8 mouse cellular contexts compared by ENCODE assay signal in the genomic region with DNA sequence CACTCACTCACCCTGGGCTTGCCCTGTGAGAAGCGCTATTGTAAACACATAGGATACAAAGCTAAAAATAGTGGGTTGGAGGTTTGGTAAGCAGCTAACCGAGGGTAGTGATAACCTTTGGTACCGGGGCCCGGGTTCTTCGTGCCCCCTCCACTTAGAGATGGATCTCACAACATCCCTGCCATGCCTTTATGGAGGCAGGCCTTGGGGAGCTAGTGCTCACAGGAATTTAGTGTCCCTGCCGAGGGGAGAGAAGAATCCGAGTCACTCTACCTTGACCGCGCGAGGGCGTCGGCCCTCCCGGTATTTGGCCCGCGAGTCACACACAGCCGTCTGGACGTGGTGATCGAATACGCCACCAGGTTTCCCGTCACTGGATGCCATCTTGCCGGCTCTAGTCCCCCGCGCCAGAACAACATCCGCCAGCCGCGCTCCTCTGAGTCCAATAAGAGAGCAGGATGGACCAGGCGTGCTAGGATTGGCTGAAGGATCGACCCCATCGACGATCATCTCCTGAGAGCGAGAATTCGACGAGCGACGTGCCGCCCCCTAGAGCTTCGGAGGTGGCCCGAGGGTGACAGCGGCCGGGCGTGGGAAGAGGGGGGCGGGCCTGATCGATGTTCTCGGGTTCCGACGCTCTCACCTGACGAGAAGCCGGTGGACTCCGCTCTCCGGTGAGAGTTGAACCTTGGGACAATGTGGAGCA. TPM values are rescaled to one million over a fixed set of nuclear protein-coding genes. Genes with fewer than 3 reads are reported as not detected.
A peak's percentile ranks its signal among the peaks of the same experiment; 100 is the strongest.
DNase-seq lines count a peak whose midpoint lies in the region; ATAC-seq and TF ChIP-seq lines count a peak whose summit lies in the region.

A gene (plus strand): TSS at position 374 of the 706 bp plus-strand sequence.

- peaks cover 3 to 7% of the 10 kb centered on the region in 2 experiments; a peak in 2 of 4 replicates for H3K36me3 ChIP-seq in MEL (ENCODE audit: control insufficient read depth in 1 of 2, insufficient read depth in 2 of 2, low read length in 2 of 2)
- H3K36me3 ChIP-seq in forebrain, postnatal 0 days (ENCODE audit: insufficient read depth) = peaks cover 14% of the 10 kb centered on the region
- peaks cover 19% of the 10 kb centered on the region for H3K36me3 ChIP-seq in lung, embryonic 15.5 days

- peak in 1 of 2 experiments; percentile 81; a peak in 2 of 4 replicates for TF ChIP-seq POLR2A in MEL (IDR thresholded peaks at IDR 0.05; ENCODE audit: control insufficient read depth in 1 of 2, insufficient read depth in 1 of 2, low read depth in 1 of 2, low read length in 2 of 2, poor library complexity in 1 of 2)
- peak; percentile 37; the same call in 1 of the 2 replicates for TF ChIP-seq POLR2A in cerebellum, adult 2 months (IDR thresholded peaks at IDR 0.05; ENCODE audit: borderline replicate concordance, insufficient read depth, low read length)

- H3K4me1 ChIP-seq in MEL (ENCODE audit: control insufficient read depth in 1 of 2, insufficient read depth in 2 of 2, low read length in 2 of 2) = peaks cover 2 to 4% of the 10 kb centered on the region in 2 experiments; a peak in 2 of 4 replicates
- H3K4me1 ChIP-seq in cerebellum, adult 2 months (ENCODE audit: control insufficient read depth, insufficient read depth, low read length) = 0 out of 2 replicates have a peak, but pooled peaks cover 3% of the 10 kb centered on the region
- peaks cover 12% of the 10 kb centered on the region; the same call in 1 of the 2 replicates for H3K4me1 ChIP-seq in forebrain, postnatal 0 days (ENCODE audit: insufficient read depth)
- H3K4me1 ChIP-seq in lung, embryonic 15.5 days = peaks cover 13% of the 10 kb centered on the region

- peak within 1 kb of the TSS; percentile 32; the same call in 1 of the 2 replicates for H3K27ac ChIP-seq in MEL (ENCODE audit: control insufficient read depth, low read depth, low read length)
- peak within 1 kb of the TSS; percentile 72 for H3K27ac ChIP-seq in cerebellum, adult 2 months (ENCODE audit: insufficient read depth, low read length)
- H3K27ac ChIP-seq in forebrain, postnatal 0 days (ENCODE audit: low read depth, low read length) = peak within 1 kb of the TSS; percentile 80
- peak within 1 kb of the TSS; percentile 74 for H3K27ac ChIP-seq in lung, embryonic 15.5 days

- H3K27me3 ChIP-seq in MEL (ENCODE audit: control insufficient read depth in 1 of 2, insufficient read depth in 2 of 2, low read length in 2 of 2) = no peaks in the 10 kb centered on the region
- no peaks in the 10 kb centered on the region for H3K27me3 ChIP-seq in cerebellum, adult 2 months (ENCODE audit: control insufficient read depth, insufficient read depth, low read length)
- H3K27me3 ChIP-seq in forebrain, postnatal 0 days (ENCODE audit: insufficient read depth, low read length) = no peaks in the 10 kb centered on the region
- H3K27me3 ChIP-seq in lung, embryonic 15.5 days = no peaks in the 10 kb centered on the region

- peak within 1 kb of the TSS; percentile 83 for H3K9ac ChIP-seq in MEL (ENCODE audit: control insufficient read depth, low read depth, low read length, poor library complexity, severe bottlenecking)
- peak within 1 kb of the TSS; percentile 73 for H3K9ac ChIP-seq in forebrain, postnatal 0 days
- H3K9ac ChIP-seq in lung, embryonic 15.5 days = peak within 1 kb of the TSS; percentile 68

- H3K4me2 ChIP-seq in forebrain, postnatal 0 days (ENCODE audit: low read depth) = peak within 1 kb of the TSS; percentile 90
- H3K4me2 ChIP-seq in lung, embryonic 15.5 days = peak within 1 kb of the TSS; percentile 73

- TF ChIP-seq RAD21 in MEL (IDR thresholded peaks at IDR 0.05; ENCODE audit: low read depth, low read length) = no peak

- H3K9me3 ChIP-seq in MEL (replicated peaks; ENCODE audit: insufficient read depth, low read length) = no peaks in the 10 kb centered on the region
- no peaks in the 10 kb centered on the region for H3K9me3 ChIP-seq in forebrain, postnatal 0 days (ENCODE audit: low read length)
- no peaks in the 10 kb centered on the region for H3K9me3 ChIP-seq in lung, embryonic 15.5 days

- peak in 2 of 3 experiments; percentile 67 to 70; a peak in 4 of 6 replicates for TF ChIP-seq CTCF in MEL (IDR thresholded peaks at IDR 0.05 in 2 of 3, conservative IDR thresholded peaks at IDR 0.05 in 1 of 3; ENCODE audit: control insufficient read depth in 1 of 3, insufficient read depth in 1 of 3, low read depth in 2 of 3, low read length in 3 of 3, poor library complexity in 1 of 3, severe bottlenecking in 1 of 3)
- no peak for TF ChIP-seq CTCF in cerebellum, adult 2 months (IDR thresholded peaks at IDR 0.05; ENCODE audit: borderline replicate concordance, insufficient read depth, low read depth, low read length)
- peak; percentile 62 for TF ChIP-seq CTCF in forebrain, postnatal 0 days (IDR thresholded peaks at IDR 0.05; ENCODE audit: low read depth)

- peak; percentile 97 for DNase-seq in MEL (ENCODE audit: low read depth, low spot score)
- DNase-seq in cerebellum, adult 2 months = peak; percentile 93 to 95
- DNase-seq in forebrain, postnatal 0 days = peak; percentile 98
- peak; percentile 95 for DNase-seq in heart, postnatal 4 days
- DNase-seq in layer of hippocampus, adult 8-10 months (ENCODE audit: low spot score in 2 of 2) = peak; percentile 95 to 96
- DNase-seq in ovary, adult 18-20 months (ENCODE audit: low spot score) = peak; percentile 92
- peak; percentile 98 for DNase-seq in thymus, postnatal 0 days (ENCODE audit: low spot score)

- H3K79me2 ChIP-seq in MEL (ENCODE audit: control insufficient read depth, insufficient read depth, low read length, poor library complexity) = peaks cover 14% of the 10 kb centered on the region

- H3K4me3 ChIP-seq in MEL (ENCODE audit: control insufficient read depth in 1 of 2, insufficient read depth in 1 of 2, low read depth in 2 of 2, low read length in 2 of 2) = peak within 1 kb of the TSS; percentile 91
- H3K4me3 ChIP-seq in cerebellum, adult 2 months (replicated peaks; ENCODE audit: insufficient read depth, low read depth, low read length) = peak within 1 kb of the TSS; percentile 95
- H3K4me3 ChIP-seq in forebrain, postnatal 0 days (ENCODE audit: low read depth, low read length) = peak within 1 kb of the TSS; percentile 71
- peak within 1 kb of the TSS; percentile 86 for H3K4me3 ChIP-seq in lung, embryonic 15.5 days

- peak; percentile 98 for ATAC-seq in forebrain, postnatal 0 days
- peak; percentile 99 for ATAC-seq in lung, embryonic 15.5 days (ENCODE audit: borderline replicate concordance, extremely low read depth, low FRiP score, low TSS enrichment)

- WGBS in cerebellum, adult 2 months = under 1% methylated on average over 50 of the region's 50 CpGs
- WGBS in forebrain, postnatal 0 days = under 1% methylated on average over 50 of the region's 50 CpGs
- WGBS in lung, embryonic 15.5 days = under 1% methylated on average over 50 of the region's 50 CpGs

- peak in 1 of 2 experiments; percentile 34; a peak in 1 of 4 replicates for TF ChIP-seq EP300 in MEL (IDR thresholded peaks at IDR 0.05; ENCODE audit: low read depth in 1 of 2, low read length in 2 of 2)

TF ChIP-seq in MEL, 35 proteins besides CTCF, POLR2A, EP300 and RAD21 (continues in another document):
- no peak for TF ChIP-seq RCOR1 (IDR thresholded peaks at IDR 0.05; ENCODE audit: low read depth, low read length)
- TF ChIP-seq ETS1 (IDR thresholded peaks at IDR 0.05; ENCODE audit: low read depth, low read length) = peak; percentile 43; the same call in 1 of the 2 replicates
- peak; percentile 50; the same call in 1 of the 2 replicates for TF ChIP-seq POLR2AphosphoS2 (IDR thresholded peaks at IDR 0.05; ENCODE audit: low read length)
- TF ChIP-seq TBP (IDR thresholded peaks at IDR 0.05; ENCODE audit: low read depth, low read length) = no peak; the same call in 1 of the 2 replicates
- no peak for TF ChIP-seq USF1 (IDR thresholded peaks at IDR 0.05; ENCODE audit: low read depth, low read length)
- TF ChIP-seq CHD1 (IDR thresholded peaks at IDR 0.05; ENCODE audit: low read depth, low read length) = no peak
- no peak for TF ChIP-seq ZMIZ1 (IDR thresholded peaks at IDR 0.05; ENCODE audit: low read depth, low read length)
- TF ChIP-seq GATA1 (IDR thresholded peaks at IDR 0.05; ENCODE audit: low read depth, low read length) = no peak
- TF ChIP-seq TAL1 (IDR thresholded peaks at IDR 0.05; ENCODE audit: low read length) = no peak
- peak; percentile 51 for TF ChIP-seq NELFE (IDR thresholded peaks at IDR 0.05; ENCODE audit: low read depth, low read length)
- TF ChIP-seq SIN3A (IDR thresholded peaks at IDR 0.05; ENCODE audit: low read length) = peak; percentile 97
- TF ChIP-seq KAT2A (conservative IDR thresholded peaks at IDR 0.05; ENCODE audit: low read depth, low read length) = no peak; the same call in 1 of the 2 replicates
- TF ChIP-seq ZNF384 (IDR thresholded peaks at IDR 0.05; ENCODE audit: low read depth, low read length) = no peak
- TF ChIP-seq POLR2AphosphoS5 (IDR thresholded peaks at IDR 0.05; ENCODE audit: borderline replicate concordance, low read depth, low read length) = no peak
- no peak for TF ChIP-seq ZC3H11A (IDR thresholded peaks at IDR 0.05; ENCODE audit: low read depth, low read length)
- TF ChIP-seq E2F4 (IDR thresholded peaks at IDR 0.05; ENCODE audit: borderline replicate concordance, low read depth, low read length) = 0 out of 2 replicates have a peak, but pooled peaks have one; percentile 1
- TF ChIP-seq HCFC1 (IDR thresholded peaks at IDR 0.05; ENCODE audit: low read depth, low read length) = peak; percentile 93
- peak; percentile 94; the same call in 1 of the 2 replicates for TF ChIP-seq MXI1 (IDR thresholded peaks at IDR 0.05; ENCODE audit: low read depth, low read length)
- peak; percentile 64 for TF ChIP-seq ELF1 (IDR thresholded peaks at IDR 0.05; ENCODE audit: low read depth, low read length)
- no peak; the same call in 1 of the 2 replicates for TF ChIP-seq JUND (IDR thresholded peaks at IDR 0.05; ENCODE audit: low read depth, low read length)
- 0 out of 2 replicates have a peak, but pooled peaks have one; percentile 15 for TF ChIP-seq SMC3 (IDR thresholded peaks at IDR 0.05; ENCODE audit: low read depth, low read length)

RNA-seq across cellular contexts. Expression of the gene that starts here (rescaled TPM):
- 5.2 and 6.3 TPM in 2 replicates for total RNA-seq in MEL (2012; rRNA removed)
- 10 to 100 TPM in 1 of 2 experiments, not detected in 1; 19.4 TPM for polyA plus RNA-seq in MEL (2012; ENCODE audit: insufficient read depth in 1 of 2, insufficient read length in 2 of 2, low read depth in 1 of 2, low replicate concordance in 2 of 2, missing spikeins in 1 of 2)
- 25.3 and 25.7 TPM in 2 replicates for polyA plus RNA-seq in cerebellum, adult 2 months (2012; rRNA removed)
- total RNA-seq in forebrain, postnatal 0 days (2014; rRNA removed) = 16.7 and 20.3 TPM in 2 replicates
- 10.5 and 16.6 TPM in 2 replicates for polyA plus RNA-seq in forebrain, postnatal 0 days (2015; fragmentation: Nextera tagmentation; extraction: Ambion mirVana)
- 10 to 100 TPM; 11.3 to 12.3 TPM for total RNA-seq in heart, postnatal 4 days (2021)
- total RNA-seq in layer of hippocampus, adult 8-10 months (2022) = 10 to 100 TPM; 22.8 to 33.8 (median 29.7) TPM
- polyA plus RNA-seq in lung, embryonic 15.5 days (2015; fragmentation: Nextera tagmentation; extraction: Ambion mirVana) = 13.5 and 14.0 TPM in 2 replicates
- polyA plus RNA-seq in thymus, postnatal 0 days (2015; fragmentation: Nextera tagmentation; extraction: Ambion mirVana) = 10.1 and 17.3 TPM in 2 replicates

Comparison
In these comparisons a context has a peak if more than half of its experiments do, and no peak if none do; other contexts are left out.
1. Peak in every context shown above with its lines: DNase-seq, ATAC-seq, H3K4me3 ChIP-seq and H3K27ac ChIP-seq.